Mouse (Mus musculus) skeletal muscle tissue, adult 2 months (tissue): ENCODE results near the gene Kmt2c.
"Not testable (repeated sequence)": the region's sequence is repeated elsewhere in the genome, so short reads cannot be mapped to it uniquely, and the experiment has no call there.

ENCODE experiments used
- DNase-seq: peaks from one replicate; pipeline ENCODE4 v3.0.0-alpha.2; 2012; ENCODE audit warnings: low read depth, low spot score

The Kmt2c gene

DNA sequence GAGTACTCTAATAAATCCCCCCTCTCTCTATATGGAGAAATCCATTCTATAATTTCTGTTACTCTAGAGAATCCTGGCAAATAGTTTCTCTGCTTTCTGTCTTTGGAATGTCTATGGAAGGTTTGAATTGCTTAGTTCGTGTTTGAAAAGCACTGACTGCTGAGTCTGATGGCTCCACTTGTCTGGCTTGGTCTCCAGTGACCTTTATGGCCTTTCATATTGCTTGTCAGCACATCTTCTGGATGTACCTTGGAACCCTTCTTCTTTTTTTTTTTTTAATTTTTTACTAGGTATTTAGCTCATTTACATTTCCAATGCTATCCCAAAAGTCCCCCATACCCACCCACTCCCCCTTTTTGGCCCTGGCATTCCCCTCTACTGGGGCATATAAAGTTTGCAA, 274.2 kb downstream of the Kmt2c start:
- DNase-seq = not testable (repeated sequence)

DNA sequence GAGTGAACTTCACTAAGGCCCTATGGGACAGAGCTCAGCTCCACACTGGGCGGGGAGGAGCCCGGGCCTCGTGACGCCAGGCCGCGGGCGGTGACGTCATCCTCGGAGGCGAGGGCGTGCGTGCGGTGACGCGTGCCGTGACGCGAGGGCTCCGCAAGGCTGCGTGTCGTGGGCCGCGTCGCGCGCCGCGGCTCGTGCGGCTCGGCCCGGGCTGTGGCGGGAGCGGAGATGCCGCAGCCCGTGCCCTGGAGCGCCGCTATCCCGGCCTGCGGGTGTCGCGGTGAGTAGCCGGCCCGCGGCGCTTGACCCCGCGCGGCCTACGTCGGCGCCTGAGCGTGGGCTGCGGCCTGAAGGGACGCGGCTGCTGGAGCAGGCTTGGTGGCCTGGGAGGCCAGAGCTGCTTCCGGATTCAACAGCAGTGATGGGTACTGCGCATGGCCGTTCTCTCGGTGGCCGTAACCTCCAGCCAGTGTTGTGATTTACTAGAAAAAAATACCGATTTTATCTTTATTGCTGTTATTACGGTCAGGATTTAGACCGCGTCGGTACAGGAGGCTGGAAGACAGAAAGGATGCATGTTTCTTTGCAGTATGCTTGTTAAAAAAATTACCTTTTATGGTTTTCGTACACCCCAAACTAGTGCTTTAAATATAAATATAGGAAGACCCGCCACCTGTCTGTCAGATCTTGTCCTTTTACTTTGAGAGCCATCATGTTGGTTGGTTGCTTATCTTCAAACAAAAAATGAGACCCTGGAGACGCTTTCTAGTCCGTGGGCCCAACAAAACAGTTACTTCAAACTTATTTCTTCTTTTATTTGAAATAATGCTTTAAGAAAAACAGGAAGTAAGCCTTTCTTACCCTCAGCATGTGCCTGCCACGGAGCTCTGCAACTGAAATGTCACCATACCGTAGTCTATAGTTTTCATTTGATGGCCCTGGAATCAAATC, 275.6 kb downstream of the Kmt2c start, which contains the start of gene E130116L18Rik:
TSS of gene E130116L18Rik (minus strand) at position 402 of the 951 bp plus-strand sequence.
- DNase-seq = peak; percentile 69
